Comparison of ENCODE assay signal across 17 mouse cellular contexts in the genomic region with DNA sequence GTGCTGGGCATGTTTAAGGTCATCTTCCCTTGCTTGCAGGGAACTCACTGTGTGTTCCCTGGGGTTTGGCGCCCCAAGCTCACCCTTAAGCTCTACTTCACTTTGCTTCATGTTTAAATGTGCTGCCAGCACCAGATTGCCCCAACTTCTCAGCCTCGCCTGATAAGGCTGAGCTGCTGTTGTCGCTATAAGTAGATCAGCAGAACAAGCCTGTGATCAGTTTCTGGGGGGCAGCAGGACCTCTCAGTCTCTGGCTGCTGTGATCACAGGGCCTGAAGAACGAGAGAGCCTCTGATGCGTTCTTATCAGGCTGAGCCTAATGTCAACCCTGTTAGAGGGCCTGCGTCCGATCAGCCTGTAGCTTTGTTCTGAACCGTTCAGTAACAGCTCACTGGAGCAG.
A peak's percentile ranks its signal among the peaks of the same experiment; 100 is the strongest.
DNase-seq lines count a peak whose midpoint lies in the region; ATAC-seq lines count a peak whose summit lies in the region.
"Had no signal": no experiment of that assay in that cellular context is flagged by ENCODE, and none has a peak within 500 bp of the region (broad histone marks: within the 10 kb centered on the region; RNA-seq: fewer than 3 reads in every experiment).

No protein-coding gene starts in this region.

- no peak overlapping the region for H3K4me3 ChIP-seq in forebrain, embryonic 12.5 days (replicated peaks)
- no peak overlapping the region for H3K4me3 ChIP-seq in forebrain, embryonic 14.5 days (ENCODE audit: low read depth, low read length)
- no peak overlapping the region for H3K4me3 ChIP-seq in heart, embryonic 12.5 days
- H3K4me3 ChIP-seq in midbrain, embryonic 15.5 days, result no peak overlapping the region
- no peak overlapping the region for H3K4me3 ChIP-seq in midbrain, embryonic 10.5 days
- H3K4me3 ChIP-seq: erythroblast, embryonic 14.5 days had no signal

- 0 out of 2 replicates have a peak overlapping the region, but pooled peaks have one; percentile 13 for H3K27ac ChIP-seq in forebrain, embryonic 12.5 days
- no peak overlapping the region for H3K27ac ChIP-seq in forebrain, embryonic 14.5 days (ENCODE audit: low read depth, low read length)
- H3K27ac ChIP-seq in heart, embryonic 12.5 days (ENCODE audit: poor library complexity, severe bottlenecking), result no peak overlapping the region; the same call in 1 of the 2 replicates
- peak overlapping the region; percentile 30 for H3K27ac ChIP-seq in midbrain, embryonic 15.5 days
- no peak overlapping the region for H3K27ac ChIP-seq in midbrain, embryonic 10.5 days (replicated peaks)
- H3K27ac ChIP-seq: kidney, postnatal 0 days; macrophage had no signal

- H3K27me3 ChIP-seq in forebrain, embryonic 12.5 days, result peaks cover 5% of the 10 kb centered on the region; the same call in 1 of the 2 replicates
- H3K27me3 ChIP-seq in forebrain, embryonic 14.5 days (replicated peaks; ENCODE audit: control insufficient read depth, insufficient read depth, low read length), result no peaks in the 10 kb centered on the region
- H3K27me3 ChIP-seq in heart, embryonic 12.5 days (replicated peaks), result no peaks in the 10 kb centered on the region; the same call in none of the 2 replicates
- no peaks in the 10 kb centered on the region for H3K27me3 ChIP-seq in midbrain, embryonic 15.5 days (replicated peaks)
- no peaks in the 10 kb centered on the region for H3K27me3 ChIP-seq in midbrain, embryonic 10.5 days (ENCODE audit: low read depth, poor library complexity, severe bottlenecking)
- H3K27me3 ChIP-seq: CH12.LX had no signal

- no peak overlapping the region for H3K4me2 ChIP-seq in forebrain, embryonic 12.5 days
- H3K4me2 ChIP-seq in forebrain, embryonic 14.5 days (ENCODE audit: low read length), result no peak overlapping the region
- peak overlapping the region; percentile 27; the same call in 1 of the 2 replicates for H3K4me2 ChIP-seq in heart, embryonic 12.5 days
- H3K4me2 ChIP-seq in midbrain, embryonic 15.5 days, result no peak overlapping the region
- H3K4me2 ChIP-seq: lung, embryonic 14.5 days had no signal

- DNase-seq in forebrain, embryonic 14.5 days (ENCODE audit: low spot score), result no peak
- no peak for DNase-seq in heart, adult 9 months (ENCODE audit: low spot score in 2 of 2)
- no peak for DNase-seq in midbrain, embryonic 10.5 days (ENCODE audit: low spot score)
- peak; percentile 24 for DNase-seq in retina, embryonic 14.5 days (ENCODE audit: low spot score)
- DNase-seq in left cerebral cortex, adult 8-10 months (ENCODE audit: low spot score in 2 of 2), result no peak
- DNase-seq: adrenal gland, postnatal 25 days; cerebellum, postnatal 10 days; lung, embryonic 14.5 days; right cerebral cortex, postnatal 4 days had no signal

- WGBS in forebrain, embryonic 12.5 days, result 49% methylated on average over 8 of the region's 8 CpGs
- 47% methylated on average over 8 of the region's 8 CpGs for WGBS in forebrain, embryonic 14.5 days
- WGBS in heart, embryonic 12.5 days, result 10% methylated on average over 8 of the region's 8 CpGs
- 39% methylated on average over 8 of the region's 8 CpGs for WGBS in midbrain, embryonic 15.5 days
- WGBS in midbrain, embryonic 10.5 days, result 52% methylated on average over 8 of the region's 8 CpGs

- no peaks in the 10 kb centered on the region for H3K36me3 ChIP-seq in forebrain, embryonic 12.5 days (replicated peaks)
- no peaks in the 10 kb centered on the region for H3K36me3 ChIP-seq in forebrain, embryonic 14.5 days (ENCODE audit: control insufficient read depth, insufficient read depth, low read length)
- H3K36me3 ChIP-seq in heart, embryonic 12.5 days, result no peaks in the 10 kb centered on the region
- no peaks in the 10 kb centered on the region for H3K36me3 ChIP-seq in midbrain, embryonic 15.5 days (replicated peaks)
- H3K36me3 ChIP-seq in midbrain, embryonic 10.5 days, result no peaks in the 10 kb centered on the region

- H3K9me3 ChIP-seq in forebrain, embryonic 12.5 days, result no peaks in the 10 kb centered on the region
- no peaks in the 10 kb centered on the region for H3K9me3 ChIP-seq in forebrain, embryonic 14.5 days (replicated peaks; ENCODE audit: control insufficient read depth, low read length)
- H3K9me3 ChIP-seq in heart, embryonic 12.5 days (replicated peaks), result no peaks in the 10 kb centered on the region
- no peaks in the 10 kb centered on the region for H3K9me3 ChIP-seq in midbrain, embryonic 15.5 days
- no peaks in the 10 kb centered on the region for H3K9me3 ChIP-seq in midbrain, embryonic 10.5 days (replicated peaks)

- peaks cover 8% of the 10 kb centered on the region for H3K4me1 ChIP-seq in forebrain, embryonic 12.5 days
- H3K4me1 ChIP-seq in forebrain, embryonic 14.5 days (ENCODE audit: control insufficient read depth, insufficient read depth, low read length), result peaks cover 8% of the 10 kb centered on the region
- H3K4me1 ChIP-seq in heart, embryonic 12.5 days (replicated peaks), result peaks cover 15% of the 10 kb centered on the region
- H3K4me1 ChIP-seq in midbrain, embryonic 15.5 days, result peaks cover 18% of the 10 kb centered on the region
- peaks cover 14% of the 10 kb centered on the region for H3K4me1 ChIP-seq in midbrain, embryonic 10.5 days

- no peak for ATAC-seq in forebrain, embryonic 12.5 days (ENCODE audit: low FRiP score)
- ATAC-seq in forebrain, embryonic 14.5 days, result no peak
- no peak; the same call in 1 of the 2 replicates for ATAC-seq in heart, embryonic 12.5 days (ENCODE audit: insufficient number of reproducible peaks, low FRiP score)
- ATAC-seq in midbrain, embryonic 15.5 days (replicated peaks), result no peak
- ATAC-seq: intestine, embryonic 16.5 days had no signal

- H3K9ac ChIP-seq in forebrain, embryonic 12.5 days, result no peak overlapping the region
- no peak overlapping the region for H3K9ac ChIP-seq in forebrain, embryonic 14.5 days (ENCODE audit: low read length)
- H3K9ac ChIP-seq in heart, embryonic 12.5 days, result no peak overlapping the region
- H3K9ac ChIP-seq in midbrain, embryonic 15.5 days, result no peak overlapping the region
- H3K9ac ChIP-seq: lung, embryonic 14.5 days had no signal

Comparison
In these comparisons a context has a peak if more than half of its experiments do, and no peak if none do; other contexts are left out.
1. H3K27ac ChIP-seq: peak in forebrain, embryonic 12.5 days (single experiment) and midbrain, embryonic 15.5 days (single experiment); none in forebrain, embryonic 14.5 days (single experiment), heart, embryonic 12.5 days (single experiment) and midbrain, embryonic 10.5 days (single experiment).